Mouse (Mus musculus): ENCODE measurements around the gene Fam107b. TPM values are rescaled to one million over a fixed set of nuclear protein-coding genes. Genes with fewer than 3 reads are reported as not detected.

Fam107b gene
- polyA plus RNA-seq, 1 experiment from 2014 or later: 25.1 TPM

DNA sequence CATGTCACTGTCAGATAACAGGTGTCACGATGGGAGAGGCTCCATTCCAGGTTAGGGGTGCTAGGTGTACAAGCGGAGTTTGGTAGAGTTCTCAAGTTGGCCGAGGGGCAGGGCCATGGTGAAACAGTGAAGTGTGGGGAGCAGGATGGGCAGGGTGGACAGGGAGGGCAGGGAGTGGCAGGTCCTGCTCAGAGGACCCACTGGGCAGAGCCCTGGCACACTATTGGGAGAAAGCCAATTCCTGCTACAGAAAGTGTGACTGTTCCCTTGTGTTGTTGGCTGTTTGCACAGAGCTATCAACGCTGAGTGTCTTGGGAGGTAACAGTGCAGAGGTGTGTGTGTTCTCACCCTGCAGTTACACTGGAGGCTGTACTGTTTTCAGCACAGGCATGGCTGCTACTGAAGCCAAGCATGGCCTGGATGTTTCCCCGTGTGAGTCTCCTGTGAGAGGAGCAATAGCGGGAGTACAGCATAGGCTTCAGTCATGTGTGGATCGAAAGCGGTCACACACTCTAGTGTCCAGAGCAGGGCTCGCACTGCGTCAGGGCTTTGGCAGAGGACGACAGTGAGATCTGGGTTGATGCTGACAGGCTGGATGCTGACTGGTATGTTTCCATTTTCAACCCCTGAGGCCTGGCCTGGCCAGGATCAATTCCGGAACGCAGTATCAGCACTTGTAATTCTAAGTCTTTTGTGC, 175.8 kb downstream of the Fam107b start:
- Histone ChIP-seq H3K9ac (peak overlapping the region; percentile 2; the same call in 1 of the 2 replicates), H3K4me1 (peaks cover 67% of the 10 kb centered on the region), H3K4me3 (no peak overlapping the region), H3K9me3 (no peaks in the 10 kb centered on the region), H3K4me2 (peak overlapping the region; percentile 2), H3K27me3 (replicated peaks) (no peaks in the 10 kb centered on the region), H3K27ac (replicated peaks) (peak overlapping the region; percentile 48), H3K36me3 (peaks cover 3% of the 10 kb centered on the region; the same call in 1 of the 2 replicates)
- peak; percentile 40; the same call in 1 of the 2 replicates for ATAC-seq (ENCODE audit: extremely low read depth, insufficient number of reproducible peaks, low FRiP score, low TSS enrichment)
- WGBS: 37% methylated on average over 13 of the region's 13 CpGs

GRCm38 (mm10) chr2:3748714-3749503, 178.6 kb downstream of the Fam107b start:
- Histone ChIP-seq H3K4me3 (no peak overlapping the region), H3K36me3 (no peaks in the 10 kb centered on the region), H3K4me2 (0 out of 2 replicates have a peak overlapping the region, but pooled peaks have one; percentile 22), H3K4me1 (peaks cover 60% of the 10 kb centered on the region), H3K27ac (replicated peaks) (no peak overlapping the region; the same call in 1 of the 2 replicates), H3K9ac (0 out of 2 replicates have a peak overlapping the region, but pooled peaks have one; percentile 10), H3K27me3 (replicated peaks) (no peaks in the 10 kb centered on the region), H3K9me3 (no peaks in the 10 kb centered on the region)
- WGBS: 49% methylated on average over 12 of the region's 12 CpGs
- ATAC-seq (ENCODE audit: extremely low read depth, insufficient number of reproducible peaks, low FRiP score, low TSS enrichment): no peak

DNA sequence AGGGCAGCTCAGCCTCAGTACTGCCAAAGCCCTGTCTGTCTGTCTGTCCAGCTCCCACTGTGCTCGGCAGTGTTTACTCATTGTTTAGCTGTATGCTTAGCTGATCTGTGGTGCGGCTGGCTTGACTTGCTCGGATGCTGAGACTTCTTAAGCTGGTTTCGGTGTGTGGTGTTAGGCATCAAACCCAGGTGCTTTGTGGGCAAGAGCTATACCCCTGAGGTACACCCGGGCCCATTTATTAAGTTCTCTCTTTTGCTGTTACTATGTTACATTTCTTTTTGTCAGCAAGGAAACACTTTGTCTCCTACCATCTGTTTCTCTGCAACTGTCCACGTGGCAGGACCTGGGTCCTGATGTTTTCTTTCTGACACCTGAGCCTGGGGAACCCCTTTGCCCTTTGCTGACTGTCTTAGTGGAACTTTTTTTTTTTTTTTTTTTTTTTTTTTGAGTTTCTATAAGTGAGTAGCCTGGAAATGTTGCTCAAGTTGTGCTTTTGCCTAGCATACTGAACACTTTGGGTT, 179.3 kb downstream of the Fam107b start:
- ATAC-seq (ENCODE audit: extremely low read depth, insufficient number of reproducible peaks, low FRiP score, low TSS enrichment): peak; percentile 10; the same call in 1 of the 2 replicates
- Histone ChIP-seq H3K9me3 (no peaks in the 10 kb centered on the region), H3K27ac (replicated peaks) (no peak overlapping the region; the same call in 1 of the 2 replicates)

GRCm38 (mm10) chr2:3750126-3750525, 179.8 kb downstream of the Fam107b start:
- 78% methylated on average over 9 of the region's 9 CpGs for WGBS
- Histone ChIP-seq H3K4me2 (no peak overlapping the region), H3K36me3 (no peaks in the 10 kb centered on the region), H3K27ac (replicated peaks) (no peak overlapping the region), H3K9ac (no peak overlapping the region), H3K27me3 (replicated peaks) (no peaks in the 10 kb centered on the region), H3K4me3 (no peak overlapping the region), H3K4me1 (peaks cover 54% of the 10 kb centered on the region), H3K9me3 (no peaks in the 10 kb centered on the region)
- no peak for ATAC-seq (ENCODE audit: extremely low read depth, insufficient number of reproducible peaks, low FRiP score, low TSS enrichment)

More for the DNA sequence above, 179.3 kb downstream of the Fam107b start:
- Histone ChIP-seq H3K27me3 (replicated peaks) (no peaks in the 10 kb centered on the region), H3K4me1 (peaks cover 60% of the 10 kb centered on the region), H3K36me3 (no peaks in the 10 kb centered on the region), H3K4me3 (no peak overlapping the region), H3K4me2 (0 out of 2 replicates have a peak overlapping the region, but pooled peaks have one; percentile 22), H3K9ac (0 out of 2 replicates have a peak overlapping the region, but pooled peaks have one; percentile 10)
- 72% methylated on average over 6 of the region's 6 CpGs for WGBS

DNA sequence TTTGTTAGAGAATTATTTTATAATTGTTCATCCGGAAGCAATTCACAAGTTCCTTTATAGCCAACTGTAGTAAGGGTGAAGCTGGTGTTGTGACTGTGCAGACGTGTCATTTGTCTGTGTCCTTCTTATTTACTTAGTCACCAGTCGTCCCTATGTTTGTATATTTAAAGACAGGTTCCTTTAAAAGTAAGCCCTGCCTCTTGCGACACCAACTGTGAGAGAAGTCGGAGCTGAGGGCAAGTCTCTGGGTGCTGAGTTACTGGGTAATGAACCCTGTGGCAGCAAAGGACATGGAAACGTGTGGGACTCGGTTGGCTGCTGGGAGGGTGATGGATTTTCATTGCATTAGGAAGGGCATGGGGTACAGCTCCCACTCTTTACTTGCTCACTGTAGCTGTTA, 182.1 kb downstream of the Fam107b start:
- Histone ChIP-seq H3K4me2 (no peak overlapping the region), H3K27me3 (replicated peaks) (no peaks in the 10 kb centered on the region), H3K4me3 (no peak overlapping the region), H3K9ac (no peak overlapping the region), H3K36me3 (no peaks in the 10 kb centered on the region), H3K9me3 (no peaks in the 10 kb centered on the region), H3K27ac (replicated peaks) (no peak overlapping the region), H3K4me1 (peaks cover 34% of the 10 kb centered on the region)
- no peak for ATAC-seq (ENCODE audit: extremely low read depth, insufficient number of reproducible peaks, low FRiP score, low TSS enrichment)
- WGBS: 65% methylated on average over 7 of the region's 7 CpGs

GRCm38 (mm10) chr2:3752893-3753292, 182.6 kb downstream of the Fam107b start:
- no peaks in the 10 kb centered on the region for H3K9me3 ChIP-seq
- H3K4me2 ChIP-seq: no peak overlapping the region
- H3K27ac ChIP-seq (replicated peaks): no peak overlapping the region
- no peak for ATAC-seq (ENCODE audit: extremely low read depth, insufficient number of reproducible peaks, low FRiP score, low TSS enrichment)
- 78% methylated on average over 5 of the region's 5 CpGs for WGBS
- H3K4me1 ChIP-seq: peaks cover 37% of the 10 kb centered on the region
- no peaks in the 10 kb centered on the region for H3K36me3 ChIP-seq
- no peak overlapping the region for H3K4me3 ChIP-seq
- no peaks in the 10 kb centered on the region for H3K27me3 ChIP-seq (replicated peaks)
- H3K9ac ChIP-seq: no peak overlapping the region

- Histone ChIP-seq H3K4me3 (no peak overlapping the region), H3K36me3 (no peaks in the 10 kb centered on the region), H3K27ac (replicated peaks) (peak overlapping the region; percentile 20; the same call in 1 of the 2 replicates), H3K4me1 (peaks cover 29% of the 10 kb centered on the region), H3K4me2 (no peak overlapping the region), H3K9me3 (no peaks in the 10 kb centered on the region), H3K9ac (peak overlapping the region; percentile 33; the same call in 1 of the 2 replicates), H3K27me3 (replicated peaks) (no peaks in the 10 kb centered on the region)
- ATAC-seq (ENCODE audit: extremely low read depth, insufficient number of reproducible peaks, low FRiP score, low TSS enrichment): no peak
- WGBS: 18% methylated on average over 2 of the region's 2 CpGs
These were observed 183.5 kb downstream of the Fam107b start for GRCm38 (mm10) chr2:3753749-3754148.

GRCm38 (mm10) chr2:3755936-3756335, 185.6 kb downstream of the Fam107b start:
- Histone ChIP-seq H3K4me3 (no peak overlapping the region), H3K9ac (no peak overlapping the region), H3K27me3 (replicated peaks) (no peaks in the 10 kb centered on the region), H3K4me1 (peaks cover 21% of the 10 kb centered on the region), H3K27ac (replicated peaks) (no peak overlapping the region), H3K9me3 (no peaks in the 10 kb centered on the region), H3K36me3 (no peaks in the 10 kb centered on the region), H3K4me2 (no peak overlapping the region)
- WGBS: 81% methylated on average over 5 of the region's 5 CpGs
- ATAC-seq (ENCODE audit: extremely low read depth, insufficient number of reproducible peaks, low FRiP score, low TSS enrichment): no peak

- Histone ChIP-seq H3K4me1 (peaks cover 30% of the 10 kb centered on the region), H3K9ac (no peak overlapping the region), H3K27ac (replicated peaks) (no peak overlapping the region), H3K27me3 (replicated peaks) (no peaks in the 10 kb centered on the region), H3K4me3 (no peak overlapping the region), H3K9me3 (no peaks in the 10 kb centered on the region), H3K4me2 (no peak overlapping the region), H3K36me3 (no peaks in the 10 kb centered on the region)
- ATAC-seq (ENCODE audit: extremely low read depth, insufficient number of reproducible peaks, low FRiP score, low TSS enrichment): no peak
- WGBS: 84% methylated on average over 6 of the region's 6 CpGs
These were observed 188.1 kb downstream of the Fam107b start for GRCm38 (mm10) chr2:3758406-3758805.

DNA sequence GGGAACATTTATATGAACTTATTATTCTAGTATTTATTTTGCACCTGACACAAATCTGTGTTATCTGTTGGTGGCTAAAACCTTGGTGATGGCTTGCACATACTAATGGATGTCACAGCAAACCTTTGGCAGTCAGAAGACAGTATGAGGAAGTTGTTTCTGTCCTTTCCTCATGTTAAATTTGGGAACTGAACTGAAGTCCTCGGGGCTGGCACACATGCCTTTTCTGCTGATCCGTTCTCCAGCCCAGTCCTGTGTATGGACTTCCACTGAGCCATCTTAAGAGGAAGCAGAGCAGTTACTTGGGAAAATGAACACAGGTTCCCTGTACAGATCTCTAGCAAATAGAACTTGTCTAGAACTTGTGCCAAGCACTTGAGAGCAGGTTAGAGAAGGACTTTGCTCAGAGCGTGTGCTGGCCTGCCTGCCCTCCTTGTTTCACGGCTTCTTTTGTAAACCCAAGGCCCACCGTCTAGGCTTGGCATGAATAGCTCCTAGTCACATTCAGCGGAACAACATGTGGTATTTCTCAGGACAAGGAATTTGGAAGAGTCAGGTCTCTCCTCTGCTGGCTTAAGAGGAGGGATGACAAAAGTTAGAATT, 190.0 kb downstream of the Fam107b start:
- Histone ChIP-seq H3K27ac (replicated peaks) (no peak overlapping the region), H3K9me3 (no peaks in the 10 kb centered on the region), H3K4me1 (peaks cover 37% of the 10 kb centered on the region), H3K36me3 (no peaks in the 10 kb centered on the region), H3K27me3 (replicated peaks) (no peaks in the 10 kb centered on the region), H3K9ac (no peak overlapping the region), H3K4me2 (no peak overlapping the region), H3K4me3 (no peak overlapping the region)
- 73% methylated on average over 6 of the region's 6 CpGs for WGBS
- no peak for ATAC-seq (ENCODE audit: extremely low read depth, insufficient number of reproducible peaks, low FRiP score, low TSS enrichment)

DNA sequence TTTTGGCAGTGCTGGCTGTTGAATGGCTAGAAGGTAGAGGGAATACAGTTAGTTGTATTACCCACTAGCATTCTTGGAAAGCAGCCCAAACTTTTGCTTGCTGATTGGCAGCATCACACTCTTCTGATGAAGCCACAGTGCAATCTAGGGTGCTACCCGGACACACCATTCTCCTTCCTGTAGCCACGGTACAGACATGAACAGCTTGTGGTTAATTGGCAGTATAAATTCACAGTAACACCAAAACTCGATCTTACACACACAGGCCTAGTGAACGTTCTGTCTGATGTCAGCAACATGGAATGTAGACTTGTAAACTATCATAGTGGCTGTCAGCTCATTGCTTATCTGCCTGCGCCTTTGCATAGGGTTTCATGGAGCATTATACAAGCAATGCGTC, 193.8 kb downstream of the Fam107b start:
- no peaks in the 10 kb centered on the region for H3K9me3 ChIP-seq
- H3K36me3 ChIP-seq: no peaks in the 10 kb centered on the region
- ATAC-seq (ENCODE audit: extremely low read depth, insufficient number of reproducible peaks, low FRiP score, low TSS enrichment): no peak
- H3K4me3 ChIP-seq: no peak overlapping the region
- WGBS: 17% methylated on average over 6 of the region's 6 CpGs
- no peaks in the 10 kb centered on the region for H3K27me3 ChIP-seq (replicated peaks)
- peak overlapping the region; percentile 28 for H3K4me2 ChIP-seq
- H3K4me1 ChIP-seq: peaks cover 50% of the 10 kb centered on the region
- H3K27ac ChIP-seq (replicated peaks): peak overlapping the region; percentile 77
- no peak overlapping the region for H3K9ac ChIP-seq

All from heart, embryonic 13.5 days (tissue).